Mouse (Mus musculus) frontal cortex, postnatal 14 days (tissue): Measurements from ENCODE around the gene Rxra.

Experiments
- DNase-seq, 2 experiments: peaks; one replicate each; pipeline ENCODE4 v3.0.0; 2022; ENCODE audit warnings: low spot score in 2 of 2

The Rxra gene

GRCm38 (mm10) chr2:27762920-27763780 lies 86.9 kb downstream of the Rxra start:
- DNase-seq, result no peak

DNA sequence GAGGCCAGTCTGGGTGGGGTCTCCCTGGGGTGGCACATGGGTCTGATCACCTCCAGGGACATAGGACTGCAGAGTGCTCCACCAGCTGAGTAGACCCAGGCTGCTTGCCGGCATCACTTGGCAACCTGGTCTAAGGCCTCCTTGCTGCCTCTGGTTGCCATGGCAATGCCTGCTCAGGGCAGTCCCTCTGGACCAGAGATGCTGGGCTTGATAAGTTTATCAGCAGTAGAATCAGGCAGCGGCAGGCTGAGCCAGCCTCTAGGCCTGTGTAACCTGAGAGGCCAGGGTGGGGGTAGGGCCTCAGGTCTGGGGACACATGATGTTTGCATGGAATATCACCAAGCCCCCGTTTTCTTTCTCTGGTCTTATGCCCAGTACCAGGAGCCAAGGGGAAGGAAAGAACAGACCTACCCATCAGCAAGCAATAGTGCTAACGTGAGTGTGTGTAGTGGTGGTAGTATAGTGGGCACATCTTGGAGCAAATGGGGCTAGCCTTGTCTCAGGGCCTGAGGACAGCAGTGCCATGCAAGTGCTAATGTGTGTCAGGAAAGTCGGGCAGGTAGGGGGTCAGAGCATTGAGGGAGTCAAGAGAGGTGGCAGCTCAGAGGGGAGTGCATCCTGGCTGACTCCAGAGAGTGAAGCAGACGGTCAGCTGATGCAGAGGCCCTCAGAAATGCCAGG lies 88.2 kb downstream of the Rxra start:
- DNase-seq, result no peak

DNA sequence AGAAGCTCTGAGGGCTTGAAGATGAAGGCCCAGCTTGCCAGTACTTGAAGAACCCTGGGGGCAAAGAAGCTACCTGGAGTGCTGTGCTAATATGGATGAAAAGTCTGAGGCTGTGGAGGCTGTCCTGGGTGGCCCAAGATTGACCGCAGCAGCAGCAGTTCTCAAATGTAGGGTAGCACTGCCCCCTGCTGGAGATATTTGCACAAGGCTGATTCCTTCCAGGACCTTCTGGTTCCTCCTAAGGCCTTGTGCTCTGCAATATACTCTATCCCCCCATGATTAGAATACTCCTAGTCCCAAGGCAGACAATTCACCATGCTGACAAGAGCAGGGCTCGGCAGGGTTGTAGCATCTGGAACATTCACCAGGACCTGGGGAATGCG lies 88.7 kb downstream of the Rxra start:
- DNase-seq, result peak; percentile 61 to 84

DNA sequence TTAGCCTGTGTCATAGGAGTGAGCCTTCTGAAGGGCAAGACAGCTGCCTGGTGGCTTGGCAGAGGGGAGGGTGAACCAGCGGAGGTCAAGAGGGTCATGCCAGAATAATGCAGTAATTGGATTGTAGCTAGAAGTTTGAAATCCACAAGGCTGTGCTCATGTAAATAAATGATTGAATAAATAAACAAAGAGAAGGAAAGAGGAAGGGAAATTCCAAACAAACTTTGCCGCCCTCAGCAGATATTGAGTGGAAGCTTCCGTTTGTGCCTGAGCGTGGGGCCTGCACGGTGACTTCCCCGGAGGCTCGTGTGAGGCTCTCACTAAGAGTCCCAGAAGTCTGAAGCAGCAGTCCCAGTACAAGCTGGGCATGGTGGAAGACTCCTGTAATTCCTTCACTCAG lies 91.5 kb downstream of the Rxra start:
- DNase-seq, result no peak

DNA sequence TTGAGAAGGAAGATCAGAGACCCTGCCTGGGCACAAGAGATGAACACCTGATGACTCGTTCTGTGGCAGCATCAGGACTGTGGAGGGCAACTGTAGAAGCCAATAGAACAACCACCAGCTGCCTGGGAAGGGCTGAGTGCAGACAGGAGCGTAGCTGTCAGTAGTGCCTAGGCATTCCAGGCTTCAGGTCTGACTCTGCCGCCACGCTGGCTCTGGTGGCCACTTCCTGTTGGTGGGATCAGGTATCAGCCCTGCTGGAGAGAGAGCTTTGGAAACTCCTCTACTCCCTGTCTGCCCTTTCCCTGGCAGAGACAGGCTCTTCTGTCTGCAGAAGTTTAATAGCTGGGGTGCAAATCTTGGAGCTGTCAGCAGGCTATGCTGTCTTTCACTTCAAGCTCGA lies 93.5 kb downstream of the Rxra start:
- DNase-seq, result no peak

DNA sequence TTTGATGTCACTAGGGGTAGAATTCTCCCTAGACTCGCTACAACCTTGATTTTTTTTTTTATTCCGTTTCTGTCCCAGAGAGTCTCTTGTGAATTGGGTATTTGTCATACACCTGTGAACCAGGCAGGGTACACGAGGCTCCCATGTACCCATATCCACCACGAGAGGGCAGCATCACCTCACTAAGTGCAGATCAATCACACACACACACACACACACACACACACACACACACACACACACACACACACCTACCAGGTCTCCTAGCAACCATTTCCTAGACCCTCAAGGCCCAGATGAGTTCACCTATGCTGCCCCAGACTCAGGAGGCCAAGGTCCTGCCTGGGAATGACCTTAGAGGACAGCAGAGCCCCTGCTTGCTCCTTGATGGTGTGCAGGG lies 94.0 kb downstream of the Rxra start:
- DNase-seq, result peak in 1 of 2 experiments; percentile 70

DNA sequence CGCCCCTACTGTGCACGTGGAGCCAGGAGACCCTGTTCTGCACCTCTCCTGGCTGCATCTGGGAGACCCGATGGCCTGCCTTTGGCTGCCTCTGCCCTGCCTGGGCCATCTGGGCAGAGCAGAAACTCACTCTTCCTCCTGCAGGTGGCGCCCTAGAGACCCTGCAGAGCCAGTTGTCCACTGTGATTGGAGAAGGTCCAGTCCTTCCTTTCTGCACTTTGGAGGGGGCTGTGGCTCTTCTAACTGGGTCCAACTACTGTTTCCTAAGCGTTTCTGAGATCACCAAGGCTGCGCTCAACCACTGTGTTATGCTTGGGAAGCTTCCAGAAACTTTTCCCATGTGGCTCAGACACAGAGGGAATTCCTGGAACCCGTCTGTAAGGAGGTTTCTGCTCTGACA lies 95.7 kb downstream of the Rxra start:
- DNase-seq, result peak in 1 of 2 experiments; percentile 72

GRCm38 (mm10) chr2:27772841-27773388 lies 96.7 kb downstream of the Rxra start:
- no peak for DNase-seq

- DNase-seq, result no peak
Observed at GRCm38 (mm10) chr2:27773980-27774730, 97.9 kb downstream of the Rxra start.

DNA sequence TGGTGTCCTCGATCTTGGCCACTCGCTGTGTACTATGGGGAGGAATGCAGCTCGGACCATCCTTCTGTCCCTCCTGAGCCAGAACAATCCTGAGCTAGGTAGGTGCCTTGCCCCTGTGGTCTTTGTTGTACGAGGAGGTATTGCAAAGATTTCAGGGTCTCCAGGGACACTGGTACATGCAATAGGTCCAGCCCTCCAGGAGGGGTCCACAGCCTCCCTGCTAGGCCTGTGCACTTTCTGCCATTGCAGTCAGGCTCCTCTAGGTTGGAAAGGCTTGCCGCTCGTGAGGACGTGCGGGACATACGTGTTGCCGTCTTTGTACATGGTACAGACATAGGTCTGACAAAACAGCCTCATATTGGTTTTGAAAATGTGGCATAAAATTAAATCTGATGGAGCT lies 98.8 kb downstream of the Rxra start:
- no peak for DNase-seq

DNA sequence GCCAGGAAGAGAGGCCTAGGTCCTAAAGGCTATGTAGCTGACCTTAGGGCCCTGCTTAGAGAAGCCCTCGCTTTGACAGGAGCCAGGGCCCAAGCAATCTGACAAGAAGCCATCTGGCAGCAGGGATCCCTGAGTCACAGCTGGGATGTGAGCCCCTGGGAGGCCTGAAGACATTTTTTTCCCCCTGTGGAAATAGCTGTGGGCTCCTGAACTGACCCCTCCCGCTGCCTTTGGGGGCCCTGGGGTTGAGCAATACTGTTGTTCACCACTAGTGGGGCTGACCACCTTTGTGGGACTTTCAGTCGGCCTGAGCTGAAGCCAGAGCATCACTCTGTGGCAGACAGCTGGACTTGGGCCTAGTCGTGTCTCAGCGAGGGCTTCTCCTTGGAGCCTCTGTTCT lies 99.4 kb downstream of the Rxra start:
- DNase-seq, result no peak

GRCm38 (mm10) chr2:27777756-27778155 lies 101.5 kb downstream of the Rxra start:
- no peak for DNase-seq

GRCm38 (mm10) chr2:27778289-27778688 lies 102.0 kb downstream of the Rxra start:
- DNase-seq, result no peak

DNA sequence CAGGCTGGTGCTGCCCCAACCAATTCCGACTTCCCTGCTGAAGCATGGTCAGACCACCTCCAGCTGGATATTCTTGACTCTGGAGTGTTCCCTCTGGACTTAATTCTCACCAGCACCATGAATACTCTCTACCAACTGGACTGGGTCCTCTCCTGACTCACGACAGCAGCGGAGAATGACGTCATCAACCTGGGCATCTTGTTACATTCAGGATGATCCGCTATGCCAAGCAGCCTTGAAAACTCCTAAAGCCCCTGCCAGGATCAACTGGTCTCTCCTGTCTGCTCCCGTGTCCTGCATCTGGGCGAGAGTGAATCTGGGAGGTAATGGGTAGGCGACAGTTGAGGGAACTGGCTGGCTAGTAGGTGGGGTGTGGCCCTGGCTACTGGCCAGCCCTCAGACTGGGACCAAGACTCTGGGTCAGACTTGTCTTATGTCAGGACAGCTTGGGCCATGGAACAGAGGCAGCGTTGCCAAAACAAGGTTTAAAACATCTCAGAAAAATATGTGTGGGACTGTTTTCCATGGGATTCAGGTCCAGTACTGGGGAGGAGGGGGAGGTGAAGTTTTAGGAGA lies 103.1 kb downstream of the Rxra start:
- DNase-seq, result no peak

DNA sequence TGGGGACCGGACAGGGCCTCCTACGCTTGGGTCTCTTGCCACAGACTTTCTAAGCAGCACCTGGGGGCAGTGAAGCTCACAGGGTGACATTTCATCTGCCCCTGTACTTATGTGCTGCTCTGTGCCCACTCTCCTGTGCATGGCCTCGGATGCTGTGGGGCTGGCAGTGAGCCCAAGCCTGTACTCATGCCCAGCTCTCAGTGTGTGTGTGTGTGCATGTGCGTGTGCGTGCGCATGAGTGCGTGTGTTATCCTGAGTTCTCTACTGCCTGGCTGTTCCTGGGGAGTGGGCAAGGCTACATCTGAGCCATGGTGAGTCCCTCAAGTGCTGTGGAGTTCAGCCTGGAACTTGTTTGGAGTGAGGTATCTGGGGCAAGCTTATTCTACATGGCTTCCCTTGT lies 103.9 kb downstream of the Rxra start:
- DNase-seq, result no peak

DNA sequence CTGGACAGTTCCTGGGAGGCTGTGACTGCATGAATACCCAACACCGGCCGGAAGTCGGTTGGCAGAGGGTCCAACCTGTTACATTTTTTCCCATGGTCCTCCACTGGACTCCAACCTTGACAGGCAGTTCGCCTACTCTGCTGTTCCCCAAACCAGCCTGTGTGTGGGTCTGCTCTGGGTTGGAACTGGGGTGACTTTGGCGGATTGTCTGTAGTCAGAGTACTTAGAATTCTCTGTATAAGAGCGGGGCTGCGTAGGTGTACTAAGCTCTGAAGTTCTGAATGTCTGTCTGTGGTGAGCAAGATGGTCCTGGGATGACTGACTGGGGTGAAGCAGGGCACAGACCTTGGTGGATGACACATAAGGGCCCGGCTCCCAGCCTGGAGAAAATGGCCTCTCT lies 109.1 kb downstream of the Rxra start:
- no peak for DNase-seq

- peak in 1 of 2 experiments; percentile 19 for DNase-seq
Observed at GRCm38 (mm10) chr2:27785973-27786417, 109.8 kb downstream of the Rxra start.

- DNase-seq, result no peak
Observed at GRCm38 (mm10) chr2:27791571-27791970, 115.3 kb downstream of the Rxra start.

GRCm38 (mm10) chr2:27799018-27799417 lies 122.8 kb downstream of the Rxra start:
- DNase-seq, result no peak

GRCm38 (mm10) chr2:27801041-27801440 lies 124.8 kb downstream of the Rxra start:
- DNase-seq, result no peak

DNA sequence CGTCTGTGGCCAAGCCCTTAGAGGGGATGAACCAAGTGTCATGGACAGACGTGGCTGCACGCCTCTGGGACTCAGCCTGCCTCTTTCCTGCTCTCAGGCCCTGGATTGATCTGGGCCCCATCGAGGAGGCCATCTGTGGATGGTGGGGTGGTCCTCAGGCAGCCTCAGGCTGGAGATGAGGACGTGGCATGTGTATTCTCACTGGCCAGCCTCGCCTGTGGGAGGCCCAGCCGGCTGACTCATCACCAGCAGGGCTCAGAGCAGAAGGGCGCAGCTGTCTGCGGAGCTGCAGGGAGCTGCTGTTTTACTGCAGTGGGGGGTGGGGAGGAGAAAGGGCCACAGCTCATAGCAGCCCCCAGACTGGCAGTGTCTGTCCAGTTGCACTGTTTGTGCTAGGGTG lies 126.3 kb downstream of the Rxra start:
- no peak for DNase-seq

DNA sequence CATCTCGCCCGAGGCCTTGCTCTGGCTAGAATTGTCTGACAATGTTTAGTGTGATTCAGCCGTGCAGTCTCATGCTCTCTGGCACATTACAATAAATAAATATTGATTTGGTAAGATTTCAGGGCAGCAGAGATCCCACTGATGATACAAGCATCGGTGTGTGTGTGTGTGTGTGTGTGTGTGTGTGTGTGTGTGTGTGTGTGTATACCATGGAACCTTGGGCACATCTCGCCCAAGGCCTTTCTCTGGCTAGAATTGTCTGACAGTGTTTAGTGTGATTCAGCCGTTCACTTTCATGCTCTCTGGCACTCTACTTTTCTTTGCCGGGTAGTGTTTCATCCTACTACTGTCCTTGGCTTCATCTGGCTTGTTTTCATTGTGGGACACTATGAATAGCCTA lies 130.5 kb downstream of the Rxra start:
- DNase-seq, result no peak
